Mouse (Mus musculus) kidney, adult 8-10 months (tissue): ENCODE data around the gene Cryab.

ENCODE experiments used
- DNase-seq, 2 experiments: peaks; one replicate each; pipeline ENCODE4 v3.0.0; 2022

The Cryab gene

GRCm38 (mm10) chr9:50745806-50746205 is 5.3 kb upstream of the Cryab start:
- DNase-seq, result no peak

GRCm38 (mm10) chr9:50746214-50746677 is 4.9 kb upstream of the Cryab start, which contains the start of gene 2310030G06Rik:
Gene 2310030G06Rik (minus strand): TSS chr9:50746536.
- peak; percentile 83 to 85 for DNase-seq

GRCm38 (mm10) chr9:50750706-50751105 is 419 bp upstream of the Cryab start:
- DNase-seq, result no peak

GRCm38 (mm10) chr9:50752054-50752602 is 1.0 kb downstream of the Cryab start, which contains the start of gene Hspb2:
Gene Hspb2 (minus strand): TSS chr9:50752354.
- DNase-seq, result no peak

- DNase-seq, result peak; percentile 80 to 92
Observed at GRCm38 (mm10) chr9:50752784-50753615, 1.9 kb downstream of the Cryab start.

GRCm38 (mm10) chr9:50753947-50754346 is 2.8 kb downstream of the Cryab start:
- DNase-seq, result no peak

- DNase-seq, result no peak
Observed at GRCm38 (mm10) chr9:50756711-50757110, 5.6 kb downstream of the Cryab start.

GRCm38 (mm10) chr9:50761520-50762243 is 10.6 kb downstream of the Cryab start:
- DNase-seq, result no peak

- no peak for DNase-seq
Observed at GRCm38 (mm10) chr9:50763331-50763730, 12.2 kb downstream of the Cryab start.

GRCm38 (mm10) chr9:50767531-50768106 is 16.5 kb downstream of the Cryab start:
- no peak for DNase-seq

- peak; percentile 98 to 99 for DNase-seq
Observed at GRCm38 (mm10) chr9:50768107-50769002, 17.2 kb downstream of the Cryab start, which contains the start of gene Fdxacb1. Gene Fdxacb1 (plus strand): TSS chr9:50768236.

- no peak for DNase-seq
Observed at GRCm38 (mm10) chr9:50770011-50770410, 18.9 kb downstream of the Cryab start.

- DNase-seq, result no peak
Observed at GRCm38 (mm10) chr9:50774026-50774462, 22.9 kb downstream of the Cryab start.

GRCm38 (mm10) chr9:50774991-50775612 is 24.0 kb downstream of the Cryab start, which contains the start of the genes Alg9 and 1110032A03Rik:
Gene Alg9 (plus strand): TSS chr9:50775019.
Gene 1110032A03Rik (minus strand): TSS chr9:50775520.
- peak; percentile 75 to 87 for DNase-seq

- no peak for DNase-seq
Observed at GRCm38 (mm10) chr9:50775662-50776126, 24.6 kb downstream of the Cryab start.

GRCm38 (mm10) chr9:50776162-50776760 is 25.1 kb downstream of the Cryab start:
- DNase-seq, result no peak

GRCm38 (mm10) chr9:50782155-50782554 is 31.0 kb downstream of the Cryab start:
- peak in 1 of 2 experiments; percentile 52 for DNase-seq

- DNase-seq, result no peak
Observed at GRCm38 (mm10) chr9:50795266-50795665, 44.1 kb downstream of the Cryab start.

- DNase-seq, result peak; percentile 30 to 31
Observed at GRCm38 (mm10) chr9:50796776-50797175, 45.7 kb downstream of the Cryab start.

- no peak for DNase-seq
Observed at GRCm38 (mm10) chr9:50797641-50798040, 46.5 kb downstream of the Cryab start.

- no peak for DNase-seq
Observed at GRCm38 (mm10) chr9:50798368-50798767, 47.2 kb downstream of the Cryab start.
